Mouse (Mus musculus) 3134 (cell line): Measurements from ENCODE around the gene Samd15.

Source experiments
- DNase-seq: peaks from one replicate; pipeline ENCODE4 v3.0.0-alpha.2; 2011; ENCODE audit warnings: low spot score; ENCODE audit not compliant: insufficient read length; ENCODE audit errors: extremely low read depth

Samd15 gene

DNA sequence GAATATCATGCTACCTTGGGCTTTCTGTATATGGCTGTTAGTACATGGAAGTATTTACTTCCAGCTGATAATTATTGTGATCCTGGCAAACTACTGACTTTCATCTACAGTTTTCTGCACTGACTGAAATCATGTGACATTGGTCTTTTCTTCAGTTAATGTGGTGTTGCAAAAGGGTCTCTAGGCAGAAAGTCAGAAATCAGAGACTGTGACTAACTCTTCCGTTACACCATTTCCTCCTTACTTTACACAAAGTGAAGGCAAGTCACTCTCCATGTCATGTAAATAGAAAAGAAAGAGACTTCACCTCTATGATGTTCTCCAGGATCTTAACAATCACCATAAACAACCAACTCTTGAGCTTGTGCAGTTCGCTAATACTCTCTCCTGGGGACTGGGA is 30.1 kb downstream of the Samd15 start:
- no peak for DNase-seq

DNA sequence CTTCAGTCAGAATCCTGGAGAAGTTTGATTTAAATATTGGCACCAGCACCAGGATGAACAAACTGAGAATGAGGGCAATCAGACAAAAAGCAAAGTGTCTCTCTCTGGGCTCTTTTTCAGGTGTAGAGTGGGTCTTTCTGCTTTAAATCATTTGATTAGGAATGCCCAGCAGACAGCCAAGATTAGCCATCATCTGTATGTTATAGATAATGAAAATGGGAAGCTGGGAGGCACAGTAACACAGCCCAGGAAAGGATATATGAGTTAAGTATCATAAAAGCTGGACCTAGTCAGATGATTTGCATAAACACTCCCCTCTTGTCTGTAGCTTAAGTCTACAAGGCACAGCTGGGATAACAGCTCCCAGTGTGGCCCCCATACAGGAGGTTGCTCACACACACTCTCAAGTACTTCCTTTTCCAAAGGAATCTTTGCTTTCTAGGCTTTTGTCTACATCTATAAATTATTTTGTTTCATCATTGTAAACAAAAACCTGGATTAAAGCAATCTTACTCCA is 30.9 kb downstream of the Samd15 start:
- no peak for DNase-seq

DNA sequence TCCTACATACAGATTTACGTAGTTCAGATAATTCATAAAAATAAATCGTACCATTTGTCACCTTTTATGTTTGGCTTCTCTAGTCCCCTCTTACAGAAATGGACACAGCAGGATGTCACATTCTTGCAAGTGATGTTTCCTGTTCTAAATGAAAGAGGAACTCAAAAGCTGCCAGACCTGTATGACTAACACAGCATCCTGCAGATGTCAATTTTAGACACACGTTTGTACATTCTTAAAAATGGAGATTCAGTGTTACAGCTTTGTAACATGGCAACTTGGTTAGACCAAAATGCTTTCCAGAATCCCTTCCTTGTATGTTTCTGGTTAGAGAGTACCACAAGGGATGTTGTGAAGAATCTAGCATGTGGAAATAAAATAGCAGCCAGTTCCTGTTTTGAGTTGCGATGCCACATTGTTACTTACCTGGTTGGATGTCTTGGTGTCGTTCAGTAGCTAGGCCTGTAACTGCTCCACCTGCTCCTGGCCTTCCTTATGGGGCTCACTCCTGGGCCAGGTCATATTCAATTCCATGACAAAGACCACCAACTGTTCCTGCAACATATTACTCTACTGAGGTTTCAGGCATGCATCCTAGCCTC is 37.5 kb downstream of the Samd15 start:
- DNase-seq: no peak

DNA sequence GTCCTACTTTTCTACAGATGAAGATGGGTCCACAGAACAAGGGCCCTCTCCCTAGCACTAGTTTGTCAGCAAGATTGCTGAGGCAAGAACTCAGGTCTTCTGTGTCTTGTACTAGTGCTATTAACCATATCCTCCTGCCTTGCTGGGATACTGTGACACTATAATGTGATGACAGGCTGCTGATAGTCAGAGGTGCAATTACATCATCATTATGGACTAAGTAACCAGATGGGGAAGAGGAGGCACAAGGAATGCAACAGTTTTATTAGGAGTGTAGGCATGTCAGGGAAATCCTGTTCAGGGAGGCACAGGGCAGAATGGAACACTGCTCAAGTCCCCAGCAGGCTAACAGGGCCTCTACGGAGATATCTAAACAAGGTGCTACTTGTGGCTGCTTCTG is 39.1 kb downstream of the Samd15 start, which contains the start of gene Noxred1:
TSS of gene Noxred1 (minus strand) at position 101 of the 400 bp plus-strand sequence.
- no peak for DNase-seq

DNA sequence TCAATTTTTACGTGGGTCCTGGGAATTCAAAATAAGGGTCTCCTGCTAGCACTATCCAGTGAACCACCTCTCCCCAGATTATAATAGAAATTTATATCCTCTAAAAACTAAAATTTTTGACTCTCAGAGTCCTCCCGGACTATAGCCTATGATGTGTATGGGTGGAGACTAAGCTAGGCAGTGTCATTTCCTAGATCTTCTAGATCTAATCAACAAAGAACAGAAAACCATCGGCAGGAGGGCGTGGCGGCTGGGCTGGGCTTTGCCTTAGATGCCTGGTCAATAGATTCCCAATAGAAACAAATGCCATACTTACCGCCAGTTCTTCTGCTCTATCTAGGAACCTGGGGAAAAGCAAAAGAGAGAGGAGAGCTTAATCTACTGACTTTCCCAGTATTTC is 50.6 kb downstream of the Samd15 start:
- DNase-seq: no peak

DNA sequence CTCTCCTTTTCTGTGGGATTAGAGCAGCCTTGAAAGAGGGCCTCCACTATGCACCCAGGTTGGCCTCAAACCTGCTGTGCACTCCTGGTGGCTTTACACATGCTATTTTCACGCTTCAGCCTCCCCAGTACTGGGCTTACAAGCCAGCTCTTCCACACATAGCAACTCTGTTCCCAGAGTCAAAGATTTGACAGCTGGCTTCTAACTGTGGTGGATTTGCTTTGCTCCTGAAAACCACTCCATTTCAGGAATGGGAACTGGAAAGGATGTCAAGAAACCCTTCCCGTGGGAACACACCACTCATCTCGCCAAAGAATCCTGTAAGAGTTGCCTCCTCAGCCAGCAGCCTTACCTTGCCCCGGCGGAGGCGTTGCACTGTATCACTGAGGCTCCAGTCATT is 54.4 kb downstream of the Samd15 start:
- DNase-seq: no peak

DNA sequence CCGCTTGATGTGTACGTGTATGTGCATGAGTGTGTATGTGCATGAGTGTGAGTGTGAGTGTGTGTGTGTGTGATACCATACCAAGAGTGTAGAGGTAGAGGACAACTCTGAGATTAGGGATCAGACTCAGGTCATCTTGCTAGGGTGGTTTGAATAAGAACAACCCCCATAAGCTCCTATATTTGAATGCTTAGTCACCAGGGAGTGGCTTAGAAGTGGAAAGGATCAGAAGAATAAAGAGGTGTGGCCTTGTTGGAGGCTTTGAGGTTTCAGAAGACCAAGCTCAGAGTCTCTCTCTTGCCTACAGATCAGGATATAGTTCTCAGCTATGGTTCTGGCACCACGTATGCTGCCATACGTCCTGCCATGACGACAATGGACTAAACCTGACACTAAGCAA is 57.1 kb downstream of the Samd15 start:
- DNase-seq: no peak

DNA sequence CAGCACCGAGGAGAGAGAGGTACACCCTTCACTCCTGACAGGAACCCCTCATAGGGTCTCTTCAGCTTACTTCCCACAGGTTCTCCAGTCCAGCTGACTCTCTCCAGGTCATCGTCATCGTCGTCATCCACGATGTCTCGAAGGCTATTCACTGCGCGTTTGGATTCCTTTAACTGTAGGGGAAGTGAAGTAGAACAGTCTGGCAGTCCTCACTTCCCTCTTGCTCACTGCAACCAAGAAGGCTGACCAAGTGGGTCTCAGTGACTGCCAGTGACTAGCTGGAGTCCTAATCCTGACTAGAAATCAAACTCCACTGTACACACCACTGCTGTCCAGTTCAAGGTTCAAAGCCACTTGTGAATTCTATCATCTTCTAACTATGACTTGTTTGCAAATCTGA is 61.0 kb downstream of the Samd15 start:
- DNase-seq: no peak
